Mouse (Mus musculus) R1 (cell line): ENCODE measurements around the gene Tgfbr3.

Experiments used
- DNase-seq: peaks from one replicate; pipeline ENCODE4 v3.0.0-alpha.2; 2018; ENCODE audit warnings: low read depth, low spot score

The Tgfbr3 gene

GRCm38 (mm10) chr5:107210040-107210439, 79.4 kb downstream of the Tgfbr3 start:
- DNase-seq: no peak

GRCm38 (mm10) chr5:107207911-107208310, 81.5 kb downstream of the Tgfbr3 start:
- no peak for DNase-seq

GRCm38 (mm10) chr5:107204306-107204705, 85.1 kb downstream of the Tgfbr3 start:
- no peak for DNase-seq

- no peak for DNase-seq
Observed at GRCm38 (mm10) chr5:107202801-107203559, 86.4 kb downstream of the Tgfbr3 start.

GRCm38 (mm10) chr5:107201509-107202182, 87.8 kb downstream of the Tgfbr3 start:
- DNase-seq: peak; percentile 58

GRCm38 (mm10) chr5:107200853-107201341, 88.5 kb downstream of the Tgfbr3 start:
- DNase-seq: peak; percentile 48

GRCm38 (mm10) chr5:107200221-107200635, 89.2 kb downstream of the Tgfbr3 start:
- DNase-seq: no peak

- DNase-seq: no peak
Observed at GRCm38 (mm10) chr5:107195751-107196395, 93.6 kb downstream of the Tgfbr3 start.

- no peak for DNase-seq
Observed at GRCm38 (mm10) chr5:107193160-107193559, 96.3 kb downstream of the Tgfbr3 start.

GRCm38 (mm10) chr5:107192372-107192771, 97.1 kb downstream of the Tgfbr3 start:
- peak; percentile 12 for DNase-seq

- DNase-seq: no peak
Observed at GRCm38 (mm10) chr5:107188551-107188950, 100.9 kb downstream of the Tgfbr3 start.

- DNase-seq: no peak
Observed at GRCm38 (mm10) chr5:107186206-107186605, 103.2 kb downstream of the Tgfbr3 start.

GRCm38 (mm10) chr5:107184158-107184883, 105.1 kb downstream of the Tgfbr3 start:
- no peak for DNase-seq

GRCm38 (mm10) chr5:107183537-107183936, 105.9 kb downstream of the Tgfbr3 start:
- no peak for DNase-seq

- DNase-seq: no peak
Observed at GRCm38 (mm10) chr5:107182721-107183120, 106.7 kb downstream of the Tgfbr3 start.

GRCm38 (mm10) chr5:107181820-107182219, 107.6 kb downstream of the Tgfbr3 start:
- no peak for DNase-seq

- DNase-seq: no peak
Observed at GRCm38 (mm10) chr5:107179194-107179593, 110.2 kb downstream of the Tgfbr3 start.

GRCm38 (mm10) chr5:107177791-107178190, 111.6 kb downstream of the Tgfbr3 start:
- DNase-seq: no peak

- no peak for DNase-seq
Observed at GRCm38 (mm10) chr5:107177248-107177647, 112.2 kb downstream of the Tgfbr3 start.

GRCm38 (mm10) chr5:107176796-107177195, 112.6 kb downstream of the Tgfbr3 start:
- no peak for DNase-seq

GRCm38 (mm10) chr5:107176196-107176595, 113.2 kb downstream of the Tgfbr3 start:
- no peak for DNase-seq

- DNase-seq: no peak
Observed at GRCm38 (mm10) chr5:107174188-107174587, 115.2 kb downstream of the Tgfbr3 start.
